Mouse (Mus musculus) right cerebral cortex, postnatal 4 days (tissue): ENCODE measurements around the gene Sfpq.
A peak's percentile ranks its signal among the peaks of the same experiment; 100 is the strongest.

Experiments
- DNase-seq: peaks from one replicate; pipeline ENCODE4 v3.0.0-alpha.2; 2022

Sfpq gene

GRCm38 (mm10) chr4:127027228-127028190 lies 6.4 kb downstream of the Sfpq start:
- DNase-seq, result peak; percentile 30

DNA sequence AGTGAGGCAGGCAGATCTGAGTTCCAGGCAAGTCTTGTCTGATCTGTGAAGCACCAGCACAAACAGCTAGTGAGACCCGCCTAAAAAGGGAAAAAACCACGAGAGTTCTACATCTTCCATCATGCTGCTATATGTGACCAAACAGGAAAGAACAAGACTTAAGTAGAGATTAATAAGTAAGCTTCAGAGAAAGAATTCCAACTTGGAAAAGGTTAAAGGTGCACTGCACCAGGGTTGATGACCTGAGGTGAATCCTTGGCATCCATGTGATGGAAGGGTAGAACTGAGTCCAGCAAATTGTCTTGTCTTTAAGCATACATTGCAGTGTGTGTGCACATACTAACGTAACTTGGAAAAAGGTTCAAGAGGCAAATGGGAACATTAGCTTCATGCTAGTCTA lies 16.0 kb downstream of the Sfpq start:
- no peak for DNase-seq

DNA sequence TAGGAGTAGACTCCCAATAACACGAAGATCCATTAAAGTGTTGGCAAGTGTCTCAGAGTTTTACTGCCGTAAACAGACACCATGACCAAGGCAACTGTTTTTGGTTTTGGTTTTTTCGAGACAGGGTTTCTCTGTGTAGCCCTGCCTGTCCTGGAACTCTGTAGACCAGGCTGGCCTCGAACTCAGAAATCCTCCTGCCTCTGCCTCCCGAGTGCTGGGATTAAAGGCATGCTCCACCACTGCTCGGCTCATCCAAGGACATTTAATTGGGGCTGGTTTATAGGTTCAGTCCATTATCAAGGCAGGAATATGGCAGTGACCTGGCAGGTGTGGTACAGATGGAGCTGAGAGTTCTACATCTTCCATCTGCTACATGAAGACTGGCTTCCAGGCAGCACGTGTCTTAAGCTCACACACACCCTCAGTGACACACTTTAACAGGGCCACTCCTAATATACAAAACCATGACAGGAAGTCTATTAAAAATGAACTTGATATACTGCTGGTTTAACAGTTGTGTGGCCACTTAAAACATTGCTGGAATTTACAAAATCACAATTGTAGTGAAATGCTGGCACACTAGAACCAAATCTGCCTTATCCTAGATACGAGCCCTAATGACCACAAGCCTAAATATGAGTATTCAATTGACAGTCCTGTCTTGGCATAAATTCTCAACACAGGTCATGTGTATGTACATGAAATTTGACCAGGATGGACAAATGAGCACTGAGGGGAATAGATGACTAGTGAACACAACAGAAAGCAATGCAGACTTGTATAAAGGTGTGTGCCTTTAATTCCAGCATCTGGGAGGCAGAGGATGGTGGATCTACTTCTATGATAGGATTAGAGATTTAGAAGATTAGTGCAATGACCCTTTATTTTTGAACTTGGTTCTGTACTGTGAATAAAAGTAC lies 17.0 kb downstream of the Sfpq start:
- DNase-seq, result no peak

GRCm38 (mm10) chr4:127038828-127039349 lies 17.8 kb downstream of the Sfpq start:
- DNase-seq, result no peak

- DNase-seq, result no peak
Measured at GRCm38 (mm10) chr4:127039871-127040483, 18.9 kb downstream of the Sfpq start.

DNA sequence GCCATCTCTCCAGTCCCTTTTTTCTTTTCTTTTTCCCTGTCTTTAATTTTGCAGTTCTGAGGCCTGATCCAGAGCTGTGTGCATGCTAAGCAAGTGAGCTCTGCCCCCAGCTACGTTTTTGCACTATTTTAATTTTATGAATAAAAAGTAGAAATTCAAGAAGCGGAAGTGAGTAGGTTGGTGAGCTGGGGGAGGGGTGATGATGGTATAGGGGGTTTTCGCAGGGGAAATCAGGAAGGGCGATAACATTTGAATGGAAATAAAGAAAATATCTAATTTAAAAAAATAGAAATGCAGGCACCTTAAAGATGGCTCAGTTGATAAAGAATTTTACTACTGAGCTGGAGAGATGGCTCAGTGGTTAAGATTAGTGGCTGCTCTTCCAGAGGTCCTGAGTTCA lies 22.4 kb downstream of the Sfpq start:
- DNase-seq, result no peak

DNA sequence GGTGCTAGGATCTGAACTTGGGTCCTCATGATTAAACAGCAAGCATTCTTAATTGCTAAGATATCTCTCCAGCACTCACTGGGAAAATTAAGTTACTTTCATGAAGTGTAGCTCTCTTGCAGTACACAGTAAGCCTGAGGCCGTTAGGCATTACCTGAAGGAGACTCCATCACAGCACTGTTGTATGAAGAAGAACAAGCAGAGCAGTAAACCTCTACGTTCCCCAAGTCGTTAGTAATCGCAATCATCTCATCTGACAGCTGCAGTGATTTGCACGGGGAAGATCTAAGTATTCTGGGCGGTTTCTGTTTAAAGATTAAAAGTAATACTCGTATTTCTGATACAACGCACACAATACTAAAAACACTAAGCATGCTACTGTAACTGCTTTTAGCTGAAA lies 30.0 kb downstream of the Sfpq start:
- no peak for DNase-seq

- DNase-seq, result no peak
Measured at GRCm38 (mm10) chr4:127053071-127053470, 31.9 kb downstream of the Sfpq start.

DNA sequence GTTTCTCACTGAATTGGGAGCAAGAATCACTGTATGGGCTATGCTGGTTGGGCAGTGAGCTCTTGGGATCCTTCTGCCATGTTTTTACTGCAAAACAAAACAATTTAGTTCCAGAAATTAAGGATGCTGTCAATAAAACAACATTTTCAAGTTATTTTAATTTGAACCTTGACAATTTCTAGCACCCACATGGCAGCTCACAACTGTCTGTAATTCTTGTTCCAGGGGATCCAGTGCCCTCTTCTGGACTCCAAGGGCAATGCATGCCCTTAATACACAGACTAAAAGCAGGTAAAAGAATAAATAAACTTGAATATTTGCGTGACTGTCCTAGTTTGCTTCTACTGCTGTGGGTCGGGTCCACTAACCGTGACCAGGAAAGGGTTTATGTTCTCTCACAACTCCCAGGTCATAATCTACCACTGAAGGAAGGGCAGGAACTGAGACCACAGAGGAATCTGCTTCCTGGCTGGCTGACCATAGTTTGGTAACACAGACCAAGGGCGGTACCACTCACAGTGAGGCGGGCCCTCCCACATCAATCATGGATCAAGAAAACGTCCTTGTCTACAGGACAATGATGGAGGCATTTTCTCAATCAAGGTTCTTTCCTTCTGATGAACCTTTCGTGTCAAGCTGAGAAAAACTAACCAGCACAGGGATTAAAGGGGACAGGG lies 33.5 kb downstream of the Sfpq start:
- no peak for DNase-seq

GRCm38 (mm10) chr4:127060585-127061290 lies 39.6 kb downstream of the Sfpq start, which contains the start of gene Zmym1:
TSS of gene Zmym1 (minus strand) at chr4:127061152.
- DNase-seq, result peak; percentile 88

- no peak for DNase-seq
Measured at GRCm38 (mm10) chr4:127064051-127064450, 42.9 kb downstream of the Sfpq start.

DNA sequence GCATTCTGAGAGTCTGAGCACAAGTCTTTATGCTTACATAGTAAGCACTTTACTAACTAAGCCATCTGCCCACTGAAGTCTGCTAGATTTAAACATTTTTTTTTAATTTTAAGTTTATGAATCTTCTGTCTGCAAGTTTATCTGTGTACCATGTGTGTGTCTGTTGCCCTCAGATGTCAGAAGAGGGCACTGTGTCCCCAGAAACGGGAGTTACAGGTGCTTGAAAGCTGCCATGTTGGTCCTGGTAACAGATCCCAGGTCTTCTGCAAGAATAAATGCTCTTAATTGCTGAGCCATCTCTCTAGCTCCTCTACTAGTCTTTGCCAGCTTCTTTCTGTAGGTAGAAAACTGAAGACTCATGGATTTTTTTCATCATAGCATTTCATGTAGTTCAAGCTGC lies 53.8 kb downstream of the Sfpq start:
- no peak for DNase-seq

DNA sequence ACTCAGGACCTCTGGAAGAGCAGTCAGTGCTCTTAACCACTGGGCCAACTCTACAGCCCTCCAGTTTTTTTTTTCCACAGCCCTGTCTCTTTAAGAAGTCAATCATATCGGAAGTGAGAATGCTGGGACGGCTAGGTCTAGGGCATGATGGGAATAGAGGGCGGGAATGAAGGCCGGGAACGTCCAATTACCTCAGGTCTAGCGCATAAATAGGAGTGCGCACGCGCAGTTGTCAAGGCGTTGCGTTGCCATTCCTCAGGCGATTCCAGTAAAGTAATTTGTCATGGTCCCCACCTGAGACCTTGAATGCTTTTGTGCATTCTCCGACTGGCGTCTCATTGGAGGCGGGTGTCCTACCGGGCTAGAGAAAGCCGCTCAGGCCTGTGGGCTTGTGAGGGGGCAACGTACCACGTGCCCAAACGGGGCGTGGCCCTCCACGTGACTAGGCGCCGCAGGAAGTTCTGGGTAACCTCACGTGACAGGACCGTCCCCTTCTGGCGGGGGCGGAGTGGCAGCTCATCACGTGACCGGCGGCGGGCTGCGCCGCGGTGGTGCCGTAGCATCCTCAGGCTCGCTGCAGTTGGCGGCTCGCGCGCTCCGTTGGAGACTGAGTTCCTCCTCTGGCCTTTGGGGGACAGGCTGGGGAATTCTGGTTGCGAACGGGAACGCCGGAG lies 55.9 kb downstream of the Sfpq start, which contains the start of gene Zmym6:
Gene Zmym6, plus strand, starts transcription at position 509 of the 674 bp plus-strand sequence.
- DNase-seq, result peak; percentile 96

DNA sequence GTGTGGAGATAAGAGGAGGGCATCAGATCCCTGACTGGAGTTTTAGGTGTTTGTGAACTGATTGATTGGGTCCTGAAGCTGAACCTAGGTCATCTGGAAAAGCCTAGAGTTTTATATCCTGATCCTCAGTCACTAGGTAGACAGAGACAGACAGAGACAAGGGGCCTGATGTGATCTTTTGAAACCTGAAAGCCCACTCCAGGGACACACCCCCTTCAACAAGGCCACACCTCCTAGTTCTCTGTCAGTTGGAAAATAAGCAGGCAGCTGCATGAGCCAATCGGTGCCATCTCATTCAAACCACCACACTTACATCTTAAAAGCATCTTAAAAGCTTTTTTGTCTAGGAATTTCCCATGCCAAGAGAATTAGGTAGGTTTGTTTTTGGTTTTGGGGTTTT lies 59.7 kb downstream of the Sfpq start:
- DNase-seq, result no peak

GRCm38 (mm10) chr4:127083131-127083530 lies 62.0 kb downstream of the Sfpq start:
- no peak for DNase-seq

- DNase-seq, result no peak
Measured at GRCm38 (mm10) chr4:127085761-127086160, 64.6 kb downstream of the Sfpq start.
